Mouse (Mus musculus): ENCODE data around the gene Gm10985. TPM values are rescaled to one million over a fixed set of nuclear protein-coding genes. Genes with fewer than 3 reads are reported as not detected.

Gm10985 gene
- not detected in 2 replicates for polyA plus RNA-seq (2014; fragmentation: Nextera tagmentation; extraction: Ambion mirVana)

DNA sequence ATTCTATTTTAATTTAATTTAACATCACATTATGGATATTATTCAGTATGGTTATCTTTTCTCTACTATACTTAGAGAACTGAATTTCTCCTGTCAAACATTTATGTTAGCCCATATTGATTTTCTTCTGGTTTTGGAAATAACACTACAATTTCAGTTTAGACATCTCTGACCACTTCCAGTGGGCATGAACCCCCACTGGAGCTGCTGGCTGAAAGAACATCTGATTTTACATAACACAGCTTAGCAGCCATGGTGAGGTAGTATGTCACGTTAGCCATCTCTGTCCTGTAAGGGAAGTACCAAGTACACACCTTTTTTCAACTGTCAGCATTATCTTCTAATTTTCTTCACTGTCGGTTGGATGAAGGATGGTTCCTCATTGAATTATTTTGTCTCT lies at the start of gene Gm10985:
Gm10985 (plus strand) TSS at position 301 of the 400 bp plus-strand sequence.
- H3K4me1 ChIP-seq (ENCODE audit: control insufficient read depth, insufficient read depth, low read length): no peaks in the 10 kb centered on the region
- no peak within 1 kb of the TSS for H3K27ac ChIP-seq (replicated peaks; ENCODE audit: low read depth, low read length)
- WGBS: 73% methylated on average over 2 of the region's 2 CpGs
- no peak for DNase-seq
- no peak within 1 kb of the TSS for H3K9ac ChIP-seq (replicated peaks; ENCODE audit: low read length)
- H3K4me2 ChIP-seq (ENCODE audit: low read length): no peak within 1 kb of the TSS
- no peak for ATAC-seq (ENCODE audit: low FRiP score, low TSS enrichment)
- H3K36me3 ChIP-seq (ENCODE audit: control insufficient read depth, insufficient read depth, low read length): no peaks in the 10 kb centered on the region
- H3K27me3 ChIP-seq (ENCODE audit: control insufficient read depth, insufficient read depth, low read length): no peaks in the 10 kb centered on the region
- H3K4me3 ChIP-seq (replicated peaks; ENCODE audit: low read depth, low read length): no peak within 1 kb of the TSS
- no peaks in the 10 kb centered on the region for H3K9me3 ChIP-seq (ENCODE audit: control insufficient read depth, low read length)

DNA sequence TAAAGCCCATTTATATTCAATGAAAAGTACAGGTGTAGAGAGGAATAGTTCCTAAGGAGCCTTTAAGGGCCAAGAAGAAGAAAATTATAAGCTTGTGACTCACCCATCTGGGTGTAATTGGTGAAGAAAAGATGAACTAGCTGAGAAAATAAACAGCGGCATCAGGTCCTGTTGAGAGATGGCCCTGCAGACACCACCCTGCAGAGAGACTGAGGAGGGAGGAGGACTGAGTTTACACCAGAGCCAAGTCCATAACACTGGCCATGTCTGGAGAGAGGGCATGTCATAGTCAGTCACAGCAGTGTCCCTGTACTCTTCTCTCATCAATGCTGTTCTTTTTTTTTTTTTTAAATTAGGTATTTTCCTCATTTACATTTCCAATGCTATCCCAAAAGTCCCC lies 48.0 kb upstream of the Gm10985 start:
- Histone ChIP-seq H3K36me3 (ENCODE audit: control insufficient read depth, insufficient read depth, low read length) (no peaks in the 10 kb centered on the region), H3K9me3 (ENCODE audit: control insufficient read depth, low read length) (no peaks in the 10 kb centered on the region), H3K27ac (replicated peaks; ENCODE audit: low read depth, low read length) (no peak overlapping the region), H3K9ac (replicated peaks; ENCODE audit: low read length) (no peak overlapping the region), H3K4me1 (ENCODE audit: control insufficient read depth, insufficient read depth, low read length) (no peaks in the 10 kb centered on the region), H3K4me2 (ENCODE audit: low read length) (no peak overlapping the region), H3K4me3 (replicated peaks; ENCODE audit: low read depth, low read length) (no peak overlapping the region), H3K27me3 (ENCODE audit: control insufficient read depth, insufficient read depth, low read length) (no peaks in the 10 kb centered on the region)
- no peak for DNase-seq
- WGBS: 91% methylated on average over 1 of the region's 1 CpGs
- ATAC-seq (ENCODE audit: low FRiP score, low TSS enrichment): no peak

DNA sequence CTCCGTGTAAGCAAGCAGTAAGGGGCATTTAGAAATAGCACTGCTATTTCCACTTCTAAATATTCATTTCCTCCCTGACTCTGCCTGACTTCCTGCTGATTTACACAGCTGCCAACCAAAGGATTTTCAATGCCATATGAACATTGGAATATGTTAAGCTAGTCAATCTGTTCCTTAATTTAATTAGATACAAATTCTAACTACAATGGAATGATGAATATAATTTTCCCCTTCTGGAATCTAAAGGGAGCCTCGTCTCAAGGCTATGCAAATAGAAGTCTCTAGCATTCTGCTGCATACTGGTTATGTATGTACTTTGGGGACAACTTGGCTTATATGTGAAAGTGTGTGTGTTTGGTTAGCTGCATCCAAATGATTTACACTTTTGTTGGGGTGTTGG lies 45.2 kb upstream of the Gm10985 start:
- Histone ChIP-seq H3K36me3 (ENCODE audit: control insufficient read depth, insufficient read depth, low read length) (no peaks in the 10 kb centered on the region), H3K9ac (replicated peaks; ENCODE audit: low read length) (no peak overlapping the region), H3K4me1 (ENCODE audit: control insufficient read depth, insufficient read depth, low read length) (no peaks in the 10 kb centered on the region), H3K9me3 (ENCODE audit: control insufficient read depth, low read length) (no peaks in the 10 kb centered on the region), H3K4me3 (replicated peaks; ENCODE audit: low read depth, low read length) (no peak overlapping the region), H3K27me3 (ENCODE audit: control insufficient read depth, insufficient read depth, low read length) (no peaks in the 10 kb centered on the region), H3K27ac (replicated peaks; ENCODE audit: low read depth, low read length) (0 out of 2 replicates have a peak overlapping the region, but pooled peaks have one; percentile 13), H3K4me2 (ENCODE audit: low read length) (no peak overlapping the region)
- 48% methylated on average over 2 of the region's 2 CpGs for WGBS
- DNase-seq (peak; percentile 21), ATAC-seq (ENCODE audit: low FRiP score, low TSS enrichment) (no peak)

- DNase-seq: no peak
- Histone ChIP-seq H3K9me3 (ENCODE audit: control insufficient read depth, low read length) (no peaks in the 10 kb centered on the region), H3K27me3 (ENCODE audit: control insufficient read depth, insufficient read depth, low read length) (no peaks in the 10 kb centered on the region), H3K4me1 (ENCODE audit: control insufficient read depth, insufficient read depth, low read length) (no peaks in the 10 kb centered on the region), H3K4me3 (replicated peaks; ENCODE audit: low read depth, low read length) (no peak overlapping the region), H3K36me3 (ENCODE audit: control insufficient read depth, insufficient read depth, low read length) (no peaks in the 10 kb centered on the region), H3K27ac (replicated peaks; ENCODE audit: low read depth, low read length) (no peak overlapping the region), H3K4me2 (ENCODE audit: low read length) (no peak overlapping the region), H3K9ac (replicated peaks; ENCODE audit: low read length) (no peak overlapping the region)
- WGBS: 90% methylated on average over 7 of the region's 7 CpGs
- no peak for ATAC-seq (ENCODE audit: low FRiP score, low TSS enrichment)
Measured at GRCm38 (mm10) chr3:53813421-53813977, 31.4 kb upstream of the Gm10985 start.

DNA sequence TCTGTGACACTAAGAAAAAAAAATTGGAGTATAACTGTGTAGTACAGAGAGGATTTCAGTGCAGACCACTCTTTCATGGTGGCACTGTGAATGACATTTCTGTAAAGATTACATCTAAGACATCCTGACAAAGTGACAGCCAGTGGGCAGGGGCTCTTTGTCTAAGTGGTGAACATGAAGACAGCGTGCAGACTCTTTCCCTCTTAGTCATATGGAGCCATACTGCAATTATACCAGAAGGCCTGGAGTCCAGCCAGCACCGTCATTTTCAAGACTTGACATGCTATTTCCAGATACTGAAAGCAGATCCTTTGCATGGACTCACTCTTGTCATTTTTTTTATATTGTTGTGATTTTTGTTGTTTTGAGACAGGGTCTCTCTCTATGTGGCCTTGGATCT lies 10.6 kb upstream of the Gm10985 start:
- Histone ChIP-seq H3K27me3 (ENCODE audit: control insufficient read depth, insufficient read depth, low read length) (no peaks in the 10 kb centered on the region), H3K9me3 (ENCODE audit: control insufficient read depth, low read length) (no peaks in the 10 kb centered on the region), H3K4me1 (ENCODE audit: control insufficient read depth, insufficient read depth, low read length) (no peaks in the 10 kb centered on the region), H3K36me3 (ENCODE audit: control insufficient read depth, insufficient read depth, low read length) (no peaks in the 10 kb centered on the region), H3K4me3 (replicated peaks; ENCODE audit: low read depth, low read length) (no peak overlapping the region), H3K9ac (replicated peaks; ENCODE audit: low read length) (no peak overlapping the region), H3K4me2 (ENCODE audit: low read length) (no peak overlapping the region), H3K27ac (replicated peaks; ENCODE audit: low read depth, low read length) (no peak overlapping the region)
- WGBS: 74% methylated on average over 2 of the region's 2 CpGs
- ATAC-seq (ENCODE audit: low FRiP score, low TSS enrichment) (no peak), DNase-seq (no peak)

DNA sequence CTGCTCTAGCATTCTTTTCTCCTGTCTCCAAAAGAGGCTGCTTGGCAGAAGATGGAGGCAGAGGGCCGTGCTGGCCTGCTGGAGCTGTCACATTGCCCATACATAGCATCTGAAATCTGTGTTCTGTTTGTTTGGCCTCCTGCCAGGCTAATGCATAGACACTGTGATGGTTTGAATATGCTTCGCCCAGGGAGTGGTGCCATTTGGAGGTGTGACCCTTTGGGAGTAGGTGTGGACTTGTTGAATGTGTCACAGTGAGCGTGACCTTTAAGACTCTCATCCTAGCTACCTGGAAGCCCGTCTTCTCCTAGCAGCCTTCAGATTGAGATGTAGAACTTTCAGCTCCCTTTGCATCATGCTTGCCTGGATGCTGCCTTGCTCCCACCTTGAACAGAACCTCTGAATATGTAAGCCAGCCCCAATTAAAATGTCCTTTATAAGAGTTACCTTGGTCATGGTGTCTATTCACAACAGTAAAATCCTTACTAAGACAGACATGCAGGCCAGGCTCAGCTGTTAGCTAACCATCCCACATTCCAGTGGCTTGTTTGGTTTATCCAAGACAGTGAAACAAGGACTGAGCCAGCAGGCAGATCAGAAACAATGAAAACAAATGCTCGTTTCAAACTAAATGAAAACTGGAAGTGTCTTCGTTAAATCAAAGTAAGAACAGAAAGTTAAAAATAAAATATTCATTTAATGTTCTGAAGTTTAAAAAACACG lies 1.5 kb downstream of the Gm10985 start:
- DNase-seq (no peak), ATAC-seq (ENCODE audit: low FRiP score, low TSS enrichment) (no peak)
- Histone ChIP-seq H3K27ac (replicated peaks; ENCODE audit: low read depth, low read length) (no peak overlapping the region), H3K9ac (replicated peaks; ENCODE audit: low read length) (no peak overlapping the region), H3K27me3 (ENCODE audit: control insufficient read depth, insufficient read depth, low read length) (no peaks in the 10 kb centered on the region), H3K9me3 (ENCODE audit: control insufficient read depth, low read length) (no peaks in the 10 kb centered on the region), H3K4me3 (replicated peaks; ENCODE audit: low read depth, low read length) (no peak overlapping the region), H3K4me2 (ENCODE audit: low read length) (no peak overlapping the region), H3K4me1 (ENCODE audit: control insufficient read depth, insufficient read depth, low read length) (no peaks in the 10 kb centered on the region), H3K36me3 (ENCODE audit: control insufficient read depth, insufficient read depth, low read length) (no peaks in the 10 kb centered on the region)
- 78% methylated on average over 7 of the region's 7 CpGs for WGBS

- Histone ChIP-seq H3K27me3 (ENCODE audit: control insufficient read depth, insufficient read depth, low read length) (no peaks in the 10 kb centered on the region), H3K9ac (replicated peaks; ENCODE audit: low read length) (no peak overlapping the region), H3K4me2 (ENCODE audit: low read length) (no peak overlapping the region), H3K36me3 (ENCODE audit: control insufficient read depth, insufficient read depth, low read length) (no peaks in the 10 kb centered on the region), H3K4me3 (replicated peaks; ENCODE audit: low read depth, low read length) (no peak overlapping the region), H3K4me1 (ENCODE audit: control insufficient read depth, insufficient read depth, low read length) (no peaks in the 10 kb centered on the region), H3K9me3 (ENCODE audit: control insufficient read depth, low read length) (no peaks in the 10 kb centered on the region), H3K27ac (replicated peaks; ENCODE audit: low read depth, low read length) (no peak overlapping the region)
- DNase-seq (peak; percentile 24), ATAC-seq (ENCODE audit: low FRiP score, low TSS enrichment) (no peak)
- 76% methylated on average over 4 of the region's 4 CpGs for WGBS
Measured at GRCm38 (mm10) chr3:53847726-53848125, 2.8 kb downstream of the Gm10985 start.

GRCm38 (mm10) chr3:53848262-53848661 lies 3.4 kb downstream of the Gm10985 start:
- ATAC-seq (ENCODE audit: low FRiP score, low TSS enrichment): no peak
- Histone ChIP-seq H3K9ac (replicated peaks; ENCODE audit: low read length) (no peak overlapping the region), H3K4me2 (ENCODE audit: low read length) (no peak overlapping the region), H3K4me3 (replicated peaks; ENCODE audit: low read depth, low read length) (no peak overlapping the region), H3K27ac (replicated peaks; ENCODE audit: low read depth, low read length) (no peak overlapping the region), H3K27me3 (ENCODE audit: control insufficient read depth, insufficient read depth, low read length) (no peaks in the 10 kb centered on the region), H3K36me3 (ENCODE audit: control insufficient read depth, insufficient read depth, low read length) (no peaks in the 10 kb centered on the region), H3K9me3 (ENCODE audit: control insufficient read depth, low read length) (no peaks in the 10 kb centered on the region), H3K4me1 (ENCODE audit: control insufficient read depth, insufficient read depth, low read length) (no peaks in the 10 kb centered on the region)
- no peak for DNase-seq
- 84% methylated on average over 11 of the region's 11 CpGs for WGBS

DNA sequence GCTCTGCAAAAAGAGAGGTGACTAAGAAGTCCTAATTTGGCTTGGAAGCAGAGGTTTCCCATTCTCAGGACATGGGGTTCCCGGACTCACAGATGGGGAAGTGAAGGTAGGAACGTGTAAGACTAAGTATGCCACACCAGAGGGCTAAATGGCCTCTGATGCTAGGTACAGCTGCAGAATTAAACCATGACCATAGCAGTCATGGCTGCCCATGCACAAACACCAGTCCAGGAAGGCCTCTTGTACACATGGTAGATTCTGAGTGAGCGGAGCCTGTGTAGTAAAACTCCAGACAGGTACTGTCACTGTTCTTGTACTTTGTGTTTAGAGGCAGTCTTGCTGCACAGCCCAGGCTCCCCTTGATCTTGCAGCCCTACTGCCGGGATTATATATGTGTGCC lies 9.4 kb downstream of the Gm10985 start:
- WGBS: 88% methylated on average over 4 of the region's 4 CpGs
- H3K4me2 ChIP-seq (ENCODE audit: low read length): no peak overlapping the region
- H3K9ac ChIP-seq (replicated peaks; ENCODE audit: low read length): no peak overlapping the region
- no peaks in the 10 kb centered on the region for H3K9me3 ChIP-seq (ENCODE audit: control insufficient read depth, low read length)
- no peaks in the 10 kb centered on the region for H3K27me3 ChIP-seq (ENCODE audit: control insufficient read depth, insufficient read depth, low read length)
- ATAC-seq (ENCODE audit: low FRiP score, low TSS enrichment) (no peak), DNase-seq (no peak)
- H3K4me1 ChIP-seq (ENCODE audit: control insufficient read depth, insufficient read depth, low read length): no peaks in the 10 kb centered on the region
- H3K36me3 ChIP-seq (ENCODE audit: control insufficient read depth, insufficient read depth, low read length): peaks cover 35% of the 10 kb centered on the region
- H3K4me3 ChIP-seq (replicated peaks; ENCODE audit: low read depth, low read length): no peak overlapping the region
- H3K27ac ChIP-seq (replicated peaks; ENCODE audit: low read depth, low read length): no peak overlapping the region

Data from midbrain, embryonic 14.5 days (tissue).